Mouse (Mus musculus) kidney, adult 11 months (tissue): ENCODE measurements around the gene Il3ra.

Source experiments
- DNase-seq: peaks from one replicate; pipeline ENCODE4 v3.0.0; 2022

Gene Il3ra

GRCm38 (mm10) chr14:14355360-14355646 is 9.2 kb downstream of the Il3ra start:
- no peak for DNase-seq

GRCm38 (mm10) chr14:14395535-14395934 is 49.5 kb downstream of the Il3ra start:
- no peak for DNase-seq

DNA sequence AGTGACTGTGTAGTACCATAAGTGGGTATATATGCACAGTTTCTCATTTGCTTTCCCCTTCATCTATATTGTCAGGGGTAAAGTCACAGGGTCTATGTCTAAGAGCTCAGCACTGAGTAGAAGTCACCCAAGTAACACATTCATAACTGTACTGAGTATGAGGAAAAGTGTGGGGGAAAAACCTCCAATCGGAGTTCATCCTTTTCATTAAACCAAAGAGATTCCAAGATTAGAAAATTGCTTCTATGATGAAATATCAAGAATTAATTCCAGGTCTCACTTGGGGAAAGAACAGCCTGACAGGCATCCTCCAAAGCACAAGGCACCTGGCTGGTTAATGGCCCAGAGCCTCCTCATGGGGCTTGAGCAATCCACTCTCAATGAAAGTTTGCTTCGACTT is 54.9 kb downstream of the Il3ra start, which contains the start of gene Olfr721-ps1:
TSS of gene Olfr721-ps1 (plus strand) at position 301 of the 400 bp plus-strand sequence.
- DNase-seq, result no peak
